Mouse (Mus musculus): ENCODE measurements around the gene Alkbh1.

The Alkbh1 gene

GRCm38 (mm10) chr12:87418921-87419320 is 24.9 kb downstream of the Alkbh1 start:
- no peak for DNase-seq (ENCODE audit: low spot score)

GRCm38 (mm10) chr12:87416690-87417089 is 27.1 kb downstream of the Alkbh1 start:
- DNase-seq (ENCODE audit: low spot score): no peak

GRCm38 (mm10) chr12:87415358-87415757 is 28.5 kb downstream of the Alkbh1 start:
- no peak for DNase-seq (ENCODE audit: low spot score)

- DNase-seq (ENCODE audit: low spot score): peak; percentile 41
Measured at GRCm38 (mm10) chr12:87413179-87413790, 30.5 kb downstream of the Alkbh1 start.

GRCm38 (mm10) chr12:87410999-87411398 is 32.8 kb downstream of the Alkbh1 start:
- DNase-seq (ENCODE audit: low spot score): no peak

- no peak for DNase-seq (ENCODE audit: low spot score)
Measured at GRCm38 (mm10) chr12:87409123-87409522, 34.7 kb downstream of the Alkbh1 start.

GRCm38 (mm10) chr12:87407869-87408605 is 35.8 kb downstream of the Alkbh1 start:
- no peak for DNase-seq (ENCODE audit: low spot score)

- no peak for DNase-seq (ENCODE audit: low spot score)
Measured at GRCm38 (mm10) chr12:87405721-87406120, 38.1 kb downstream of the Alkbh1 start.

GRCm38 (mm10) chr12:87405165-87405564 is 38.7 kb downstream of the Alkbh1 start:
- DNase-seq (ENCODE audit: low spot score): no peak

GRCm38 (mm10) chr12:87401883-87402282 is 41.9 kb downstream of the Alkbh1 start:
- DNase-seq (ENCODE audit: low spot score): no peak

- no peak for DNase-seq (ENCODE audit: low spot score)
Measured at GRCm38 (mm10) chr12:87399119-87399819, 44.5 kb downstream of the Alkbh1 start.

- DNase-seq (ENCODE audit: low spot score): no peak
Measured at GRCm38 (mm10) chr12:87397811-87398417, 45.9 kb downstream of the Alkbh1 start.

- no peak for DNase-seq (ENCODE audit: low spot score)
Measured at GRCm38 (mm10) chr12:87397126-87397525, 46.7 kb downstream of the Alkbh1 start.

- no peak for DNase-seq (ENCODE audit: low spot score)
Measured at GRCm38 (mm10) chr12:87394316-87394715, 49.5 kb downstream of the Alkbh1 start.

- no peak for DNase-seq (ENCODE audit: low spot score)
Measured at GRCm38 (mm10) chr12:87393447-87394145, 50.2 kb downstream of the Alkbh1 start.

GRCm38 (mm10) chr12:87391355-87391754 is 52.5 kb downstream of the Alkbh1 start:
- DNase-seq (ENCODE audit: low spot score): no peak

GRCm38 (mm10) chr12:87389231-87389630 is 54.6 kb downstream of the Alkbh1 start:
- DNase-seq (ENCODE audit: low spot score): no peak

GRCm38 (mm10) chr12:87388122-87388774 is 55.6 kb downstream of the Alkbh1 start, which contains the start of gene Sptlc2:
TSS of gene Sptlc2 (minus strand) at chr12:87388355.
- DNase-seq (ENCODE audit: low spot score): peak; percentile 99

GRCm38 (mm10) chr12:87387171-87388121 is 56.4 kb downstream of the Alkbh1 start:
- no peak for DNase-seq (ENCODE audit: low spot score)

- no peak for DNase-seq (ENCODE audit: low spot score)
Measured at GRCm38 (mm10) chr12:87385051-87385450, 58.8 kb downstream of the Alkbh1 start.
